Mouse (Mus musculus) forebrain, embryonic 15.5 days (tissue): ENCODE results near the gene Eya2. TPM values are rescaled to one million over a fixed set of nuclear protein-coding genes. Genes with fewer than 3 reads are reported as not detected.

Experiments used
- ATAC-seq: fragments of 200-750 bp; cut with Nextera tagmentation; replicated peaks from 2 replicates; pipeline ENCODE4 v1.8.0; 2017; ENCODE audit warnings: mild to moderate bottlenecking, moderate TSS enrichment, moderate library complexity
- H3K27ac ChIP-seq: fragments of 300-500 bp; sonication (generic); replicated peaks from 2 replicates; pipeline ENCODE4 v1.5.1; 2015; ENCODE audit warnings: mild to moderate bottlenecking, inconsistent platforms
- H3K27me3 ChIP-seq: fragments of 300-500 bp; sonication (generic); 2 replicates; pipeline ENCODE4 v1.6.1; 2015; ENCODE audit warnings: inconsistent platforms
- H3K36me3 ChIP-seq: fragments of 300-500 bp; sonication (generic); 2 replicates; pipeline ENCODE4 v1.6.1; 2015; ENCODE audit warnings: mild to moderate bottlenecking, inconsistent platforms
- H3K4me1 ChIP-seq: fragments of 300-500 bp; sonication (generic); 2 replicates; pipeline ENCODE4 v1.6.1; 2015; ENCODE audit warnings: inconsistent platforms
- H3K4me2 ChIP-seq: fragments of 300-500 bp; sonication (generic); replicated peaks from 2 replicates; pipeline ENCODE4 v1.6.1; 2015; ENCODE audit warnings: mild to moderate bottlenecking, inconsistent platforms
- H3K4me3 ChIP-seq: fragments of 300-500 bp; sonication (generic); 2 replicates; pipeline ENCODE4 v1.5.1; 2015; ENCODE audit warnings: mild to moderate bottlenecking, inconsistent platforms
- H3K9ac ChIP-seq: fragments of 300-500 bp; sonication (generic); replicated peaks from 2 replicates; pipeline ENCODE4 v1.6.1; 2015; ENCODE audit warnings: mild to moderate bottlenecking, inconsistent platforms
- H3K9me3 ChIP-seq: fragments of 300-500 bp; sonication (generic); 2 replicates; pipeline ENCODE4 v1.6.1; 2016; ENCODE audit warnings: inconsistent platforms
- WGBS: fragments of 180-500 bp; shearing (Covaris S2); methylation state at CpG from one replicate; pipeline ENCODE4 v1.1.7; 2015; ENCODE audit warnings: mixed read lengths; 5-methylcytosine and 5-hydroxymethylcytosine counted together
- polyA plus RNA-seq: library from polyadenylated mRNA; unstranded; fragments of >200 nt; fragmentation: Nextera tagmentation; extraction: Ambion mirVana; gene quantifications from 2 replicates; pipeline ENCODE4 v1.2.1, GENCODE M21; 2015

Gene Eya2
- polyA plus RNA-seq, 1 experiment from 2014 or later = 2.8 TPM

GRCm38 (mm10) chr2:165692944-165693660 lies 98.3 kb downstream of the Eya2 start:
- H3K9me3 ChIP-seq = no peaks in the 10 kb centered on the region

GRCm38 (mm10) chr2:165694767-165695166 lies 99.9 kb downstream of the Eya2 start:
- WGBS = 90% methylated on average over 6 of the region's 6 CpGs

More at GRCm38 (mm10) chr2:165692944-165693660, 98.3 kb downstream of the Eya2 start:
- Histone ChIP-seq H3K9ac (no peak overlapping the region), H3K4me1 (no peaks in the 10 kb centered on the region), H3K4me3 (no peak overlapping the region), H3K4me2 (no peak overlapping the region), H3K27me3 (no peaks in the 10 kb centered on the region), H3K27ac (no peak overlapping the region), H3K36me3 (no peaks in the 10 kb centered on the region)
- WGBS = 79% methylated on average over 4 of the region's 4 CpGs
- no peak for ATAC-seq

GRCm38 (mm10) chr2:165700252-165700908 lies 105.5 kb downstream of the Eya2 start:
- Histone ChIP-seq H3K4me1 (no peaks in the 10 kb centered on the region), H3K4me2 (no peak overlapping the region), H3K4me3 (no peak overlapping the region), H3K27me3 (no peaks in the 10 kb centered on the region), H3K36me3 (no peaks in the 10 kb centered on the region), H3K9me3 (no peaks in the 10 kb centered on the region), H3K27ac (no peak overlapping the region), H3K9ac (no peak overlapping the region)
- 56% methylated on average over 19 of the region's 19 CpGs for WGBS
- ATAC-seq = no peak

More at GRCm38 (mm10) chr2:165694767-165695166, 99.9 kb downstream of the Eya2 start:
- Histone ChIP-seq H3K4me3 (no peak overlapping the region), H3K9ac (no peak overlapping the region), H3K4me1 (no peaks in the 10 kb centered on the region), H3K27me3 (no peaks in the 10 kb centered on the region), H3K27ac (no peak overlapping the region), H3K9me3 (no peaks in the 10 kb centered on the region), H3K4me2 (no peak overlapping the region), H3K36me3 (no peaks in the 10 kb centered on the region)
- no peak for ATAC-seq

GRCm38 (mm10) chr2:165703033-165703805 lies 108.4 kb downstream of the Eya2 start:
- 55% methylated on average over 9 of the region's 9 CpGs for WGBS
- H3K27ac ChIP-seq = no peak overlapping the region
- H3K9ac ChIP-seq = no peak overlapping the region
- H3K4me2 ChIP-seq = no peak overlapping the region
- H3K36me3 ChIP-seq = no peaks in the 10 kb centered on the region
- ATAC-seq = no peak
- no peaks in the 10 kb centered on the region for H3K9me3 ChIP-seq
- no peaks in the 10 kb centered on the region for H3K4me1 ChIP-seq
- H3K27me3 ChIP-seq = no peaks in the 10 kb centered on the region
- H3K4me3 ChIP-seq = no peak overlapping the region

GRCm38 (mm10) chr2:165708266-165708665 lies 113.4 kb downstream of the Eya2 start:
- H3K36me3 ChIP-seq = no peaks in the 10 kb centered on the region
- H3K9me3 ChIP-seq = no peaks in the 10 kb centered on the region
- H3K4me2 ChIP-seq = no peak overlapping the region
- H3K9ac ChIP-seq = no peak overlapping the region
- H3K4me3 ChIP-seq = no peak overlapping the region
- WGBS = 79% methylated on average over 9 of the region's 9 CpGs
- H3K27ac ChIP-seq = no peak overlapping the region
- H3K27me3 ChIP-seq = no peaks in the 10 kb centered on the region
- H3K4me1 ChIP-seq = no peaks in the 10 kb centered on the region
- no peak for ATAC-seq

- no peak overlapping the region for H3K9ac ChIP-seq
- H3K4me2 ChIP-seq = no peak overlapping the region
- no peaks in the 10 kb centered on the region for H3K36me3 ChIP-seq
- H3K9me3 ChIP-seq = no peaks in the 10 kb centered on the region
- 91% methylated on average over 6 of the region's 6 CpGs for WGBS
- H3K4me3 ChIP-seq = no peak overlapping the region
- no peaks in the 10 kb centered on the region for H3K27me3 ChIP-seq
- no peaks in the 10 kb centered on the region for H3K4me1 ChIP-seq
- no peak overlapping the region for H3K27ac ChIP-seq
- ATAC-seq = no peak
Measured at GRCm38 (mm10) chr2:165716688-165717087, 121.9 kb downstream of the Eya2 start.

- Histone ChIP-seq H3K27me3 (no peaks in the 10 kb centered on the region), H3K27ac (no peak overlapping the region), H3K9ac (no peak overlapping the region), H3K9me3 (no peaks in the 10 kb centered on the region), H3K36me3 (no peaks in the 10 kb centered on the region), H3K4me3 (no peak overlapping the region), H3K4me1 (no peaks in the 10 kb centered on the region), H3K4me2 (no peak overlapping the region)
- ATAC-seq = no peak
- 61% methylated on average over 23 of the region's 23 CpGs for WGBS
Measured at GRCm38 (mm10) chr2:165717182-165718176, 122.6 kb downstream of the Eya2 start.

- Histone ChIP-seq H3K4me1 (no peaks in the 10 kb centered on the region), H3K27ac (no peak overlapping the region), H3K4me2 (no peak overlapping the region), H3K36me3 (no peaks in the 10 kb centered on the region), H3K9ac (no peak overlapping the region), H3K27me3 (no peaks in the 10 kb centered on the region), H3K9me3 (no peaks in the 10 kb centered on the region), H3K4me3 (no peak overlapping the region)
- ATAC-seq = no peak
- 88% methylated on average over 8 of the region's 8 CpGs for WGBS
Measured at GRCm38 (mm10) chr2:165719382-165719781, 124.5 kb downstream of the Eya2 start.

GRCm38 (mm10) chr2:165721941-165722340 lies 127.1 kb downstream of the Eya2 start:
- Histone ChIP-seq H3K4me3 (no peak overlapping the region), H3K9me3 (no peaks in the 10 kb centered on the region), H3K27ac (no peak overlapping the region), H3K36me3 (no peaks in the 10 kb centered on the region), H3K27me3 (no peaks in the 10 kb centered on the region), H3K4me2 (no peak overlapping the region), H3K9ac (no peak overlapping the region), H3K4me1 (no peaks in the 10 kb centered on the region)
- 95% methylated on average over 5 of the region's 5 CpGs for WGBS
- ATAC-seq = no peak

- no peaks in the 10 kb centered on the region for H3K36me3 ChIP-seq
- peaks cover 8% of the 10 kb centered on the region for H3K4me1 ChIP-seq
- WGBS = 61% methylated on average over 18 of the region's 18 CpGs
- no peaks in the 10 kb centered on the region for H3K27me3 ChIP-seq
- no peaks in the 10 kb centered on the region for H3K9me3 ChIP-seq
- H3K9ac ChIP-seq = no peak overlapping the region
- no peak overlapping the region for H3K27ac ChIP-seq
- ATAC-seq = no peak
- no peak overlapping the region for H3K4me2 ChIP-seq
- no peak overlapping the region for H3K4me3 ChIP-seq
Measured at GRCm38 (mm10) chr2:165732552-165733238, 137.9 kb downstream of the Eya2 start.

GRCm38 (mm10) chr2:165733701-165734100 lies 138.9 kb downstream of the Eya2 start:
- WGBS = 87% methylated on average over 8 of the region's 8 CpGs
- Histone ChIP-seq H3K36me3 (no peaks in the 10 kb centered on the region), H3K27me3 (no peaks in the 10 kb centered on the region), H3K27ac (no peak overlapping the region), H3K9me3 (no peaks in the 10 kb centered on the region), H3K9ac (no peak overlapping the region), H3K4me1 (peaks cover 8% of the 10 kb centered on the region), H3K4me3 (no peak overlapping the region), H3K4me2 (no peak overlapping the region)
- no peak for ATAC-seq
